Mouse (Mus musculus) CH12.LX (cell line): Measurements from ENCODE around the gene Mmp24. TPM values are rescaled to one million over a fixed set of nuclear protein-coding genes. Genes with fewer than 3 reads are reported as not detected.

Experiments
- DNase-seq: peaks from one replicate; pipeline ENCODE4 v3.0.0-alpha.2; 2013; ENCODE audit errors: extremely low read depth
- H3K27ac ChIP-seq: 2 replicates; pipeline ENCODE4 v1.5.1; 2012; ENCODE audit warnings: low read depth, mild to moderate bottlenecking, control low read depth, moderate library complexity; ENCODE audit not compliant: insufficient read depth
- H3K27me3 ChIP-seq: replicated peaks from 2 replicates; pipeline ENCODE3; 2012; ENCODE audit warnings: inconsistent platforms
- H3K36me3 ChIP-seq, 2 experiments: replicated peaks in 1 of 2; 2 replicates each; pipeline versions ENCODE3 to v1.6.1; 2012; ENCODE audit warnings: inconsistent platforms in 1 of 2, low read length in 1 of 2, mild to moderate bottlenecking in 1 of 2, mixed read lengths in 1 of 2, moderate library complexity in 1 of 2; ENCODE audit not compliant: control insufficient read depth in 1 of 2, insufficient read depth in 1 of 2
- H3K4me1 ChIP-seq, 2 experiments: 2 replicates each; pipeline ENCODE4 v1.6.1; 2012; ENCODE audit warnings: inconsistent platforms in 1 of 2, moderate library complexity in 1 of 2; ENCODE audit not compliant: insufficient read depth in 2 of 2, control insufficient read depth in 1 of 2
- H3K4me2 ChIP-seq: 2 replicates; pipeline ENCODE4 v1.6.1; 2012; ENCODE audit warnings: low read depth, mild to moderate bottlenecking, control low read depth; ENCODE audit not compliant: poor library complexity, insufficient read depth, severe bottlenecking
- H3K4me3 ChIP-seq, 3 experiments: fragments of 150-350 bp in 1 of 3; sonication (generic) in 1 of 3; replicated peaks in 1 of 3; 2 replicates each; pipeline versions ENCODE3 to v1.5.1; 2011 to 2012; ENCODE audit warnings: low read depth in 2 of 3, low read length in 2 of 3, mild to moderate bottlenecking in 2 of 3, moderate library complexity in 2 of 3, control low read depth in 1 of 3, improper control_type of control experiment in 1 of 3, inconsistent platforms in 1 of 3, mixed read lengths in 1 of 3; ENCODE audit not compliant: poor library complexity in 1 of 3
- H3K79me2 ChIP-seq: replicated peaks from 2 replicates; pipeline ENCODE4 v1.6.1; 2012; ENCODE audit warnings: mild to moderate bottlenecking, moderate library complexity; ENCODE audit not compliant: control insufficient read depth, poor library complexity, insufficient read depth, severe bottlenecking; ENCODE audit errors: extremely low read depth
- H3K9ac ChIP-seq: 2 replicates; pipeline ENCODE4 v1.6.1; 2012; ENCODE audit warnings: low read depth, mild to moderate bottlenecking, control low read depth, moderate library complexity; ENCODE audit not compliant: insufficient read depth
- H3K9me3 ChIP-seq: replicated peaks from 2 replicates; pipeline ENCODE3; 2012; ENCODE audit warnings: low read length, inconsistent platforms, mixed read lengths
- CTCF ChIP-seq, 2 experiments: IDR thresholded peaks in 1 of 2; conservative IDR thresholded peaks in 1 of 2; 2 replicates each; pipeline ENCODE4 v1.5.1; 2011 to 2012; ENCODE audit warnings: low read depth in 2 of 2, low read length in 2 of 2, improper control_type of control experiment in 1 of 2, inconsistent platforms in 1 of 2, mild to moderate bottlenecking in 1 of 2, moderate library complexity in 1 of 2
- ELF1 ChIP-seq: IDR thresholded peaks from 2 replicates; pipeline ENCODE4 v1.6.1; 2014; ENCODE audit warnings: low read depth, mild to moderate bottlenecking, inconsistent platforms, low read length, improper control_type of control experiment
- EP300 ChIP-seq: IDR thresholded peaks from 2 replicates; pipeline ENCODE4 v1.6.1; 2011; ENCODE audit warnings: low read length, improper control_type of control experiment
- ETS1 ChIP-seq: conservative IDR thresholded peaks from 2 replicates; pipeline ENCODE4 v1.6.1; 2012; ENCODE audit warnings: low read depth, mild to moderate bottlenecking, inconsistent platforms, low read length, improper control_type of control experiment, moderate library complexity
- MAFK ChIP-seq: IDR thresholded peaks from 2 replicates; pipeline ENCODE4 v1.6.1; 2011; ENCODE audit warnings: low read length, improper control_type of control experiment; ENCODE audit not compliant: insufficient replicate concordance
- MAX ChIP-seq: IDR thresholded peaks from 2 replicates; pipeline ENCODE4 v1.6.1; 2011; ENCODE audit warnings: low read length, improper control_type of control experiment
- MAZ ChIP-seq: IDR thresholded peaks from 2 replicates; pipeline ENCODE4 v1.6.1; 2012; ENCODE audit warnings: low read depth, mild to moderate bottlenecking, inconsistent platforms, low read length, improper control_type of control experiment, moderate library complexity
- RAD21 ChIP-seq: IDR thresholded peaks from 2 replicates; pipeline ENCODE4 v1.6.1; 2011; ENCODE audit warnings: low read depth, mild to moderate bottlenecking, low read length, improper control_type of control experiment, moderate library complexity
- SIN3A ChIP-seq: IDR thresholded peaks from 2 replicates; pipeline ENCODE4 v1.6.1; 2012; ENCODE audit warnings: low read length, improper control_type of control experiment, inconsistent platforms
- SMC3 ChIP-seq: IDR thresholded peaks from 2 replicates; pipeline ENCODE4 v1.6.1; 2011; ENCODE audit warnings: low read depth, low read length, improper control_type of control experiment
- TBP ChIP-seq: conservative IDR thresholded peaks from 2 replicates; pipeline ENCODE4 v1.6.1; 2011; ENCODE audit warnings: low read depth, low read length, improper control_type of control experiment
- UBTF ChIP-seq: IDR thresholded peaks from 2 replicates; pipeline ENCODE4 v1.6.1; 2012; ENCODE audit warnings: low read depth, mild to moderate bottlenecking, inconsistent platforms, low read length, improper control_type of control experiment, moderate library complexity
- USF1 ChIP-seq: IDR thresholded peaks from 2 replicates; pipeline ENCODE4 v1.6.1; 2014; ENCODE audit warnings: low read depth, mild to moderate bottlenecking, inconsistent platforms, low read length, improper control_type of control experiment
- ZNF384 ChIP-seq: IDR thresholded peaks from 2 replicates; pipeline ENCODE4 v1.6.1; 2012; ENCODE audit warnings: low read depth, low read length, improper control_type of control experiment, inconsistent platforms
- dilution Hi-C: fragments of 300-500 bp; cut with MboI; formaldehyde crosslinking; loops from 2 replicates; pipeline ENCODE4 v1.14.3; 2020; ENCODE audit warnings: low sequenced_read_pairs; ENCODE audit not compliant: extremely low pct_unique_long_range_greater_than_20kb, extremely low pct_ligation_motif_present
- in situ Hi-C: fragments of 300-500 bp; cut with MboI; formaldehyde crosslinking; loops from 3 replicates; pipeline ENCODE4 v1.14.3; 2019; ENCODE audit warnings: low sequenced_read_pairs, low pct_ligation_motif_present, low pct_unique_long_range_greater_than_20kb, mixed read lengths
- polyA plus RNA-seq: library from polyadenylated mRNA; unstranded; fragments of >175 nt; gene quantifications from 2 replicates; pipeline ENCODE4 v1.2.1, GENCODE M21; 2012; ENCODE audit warnings: low read depth; ENCODE audit not compliant: insufficient read length
- total RNA-seq, 2 experiments: library from RNA; depleted of rRNA; stranded (reverse); fragments of 300-350 nt in 1 of 2; fragments of >200 nt in 1 of 2; gene quantifications; 2 replicates each; pipeline ENCODE4 v1.2.3; 2012 to 2014

Gene Mmp24
- total and polyA plus RNA-seq, 3 experiments: 0.42 TPM; not detected in 2

- H3K79me2 ChIP-seq: no peaks in the 10 kb centered on the region
- no peaks in the 10 kb centered on the region for H3K4me1 ChIP-seq
- dilution Hi-C loops (no loop called here), in situ Hi-C loops (no loop called here)
- H3K9ac ChIP-seq: no peak overlapping the region
- H3K4me3 ChIP-seq: no peak overlapping the region
- no peak overlapping the region for H3K27ac ChIP-seq
- H3K4me2 ChIP-seq: no peak overlapping the region
- H3K27me3 ChIP-seq: peaks cover 45% of the 10 kb centered on the region
- TF ChIP-seq SMC3 (no peak), MAX (no peak), MAZ (no peak), TBP (no peak), SIN3A (no peak), RAD21 (no peak), USF1 (no peak), ETS1 (no peak), ZNF384 (no peak), ELF1 (no peak)
- no peaks in the 10 kb centered on the region for H3K9me3 ChIP-seq
- no peaks in the 10 kb centered on the region for H3K36me3 ChIP-seq
- DNase-seq: no peak
Observed at GRCm38 (mm10) chr2:155798613-155799012, 23.5 kb downstream of the Mmp24 start.

- Histone ChIP-seq H3K4me2 (no peak overlapping the region), H3K36me3 (no peaks in the 10 kb centered on the region), H3K9me3 (no peaks in the 10 kb centered on the region), H3K27ac (no peak overlapping the region), H3K79me2 (no peaks in the 10 kb centered on the region), H3K9ac (no peak overlapping the region), H3K4me1 (no peaks in the 10 kb centered on the region), H3K27me3 (peaks cover 72% of the 10 kb centered on the region), H3K4me3 (no peak overlapping the region)
- peak; percentile 38 for DNase-seq
- peak; percentile 17 to 58; a peak in 2 of 4 replicates for TF ChIP-seq CTCF (conservative IDR thresholded peaks at IDR 0.05 in 1 of 2, IDR thresholded peaks at IDR 0.05 in 1 of 2; ENCODE audit: low read depth in 2 of 2, low read length in 2 of 2)
- TF ChIP-seq SMC3: peak; percentile 30
- peak; percentile 16 for TF ChIP-seq RAD21
- no peak for TF ChIP-seq EP300
- dilution Hi-C loops (no loop called here), in situ Hi-C loops (no loop called here)
Observed at GRCm38 (mm10) chr2:155802761-155803160, 27.6 kb downstream of the Mmp24 start.

GRCm38 (mm10) chr2:155804053-155804452, 28.9 kb downstream of the Mmp24 start:
- Histone ChIP-seq H3K9me3 (no peaks in the 10 kb centered on the region), H3K27ac (no peak overlapping the region), H3K4me3 (no peak overlapping the region), H3K4me2 (no peak overlapping the region), H3K27me3 (peaks cover 65% of the 10 kb centered on the region), H3K36me3 (no peaks in the 10 kb centered on the region), H3K79me2 (no peaks in the 10 kb centered on the region), H3K4me1 (no peaks in the 10 kb centered on the region), H3K9ac (no peak overlapping the region)
- dilution Hi-C loops (no loop called here), in situ Hi-C loops (no loop called here)
- TF ChIP-seq UBTF (no peak), MAFK (no peak)
- DNase-seq: no peak
